Mouse (Mus musculus) lung, adult 2 months (tissue): ENCODE results near the gene Ccser1. TPM values are rescaled to one million over a fixed set of nuclear protein-coding genes. Genes with fewer than 3 reads are reported as not detected.

Experiments
- DNase-seq: peaks from one replicate; pipeline ENCODE4 v3.0.0; 2022
- H3K4me1 ChIP-seq: fragments of 200-500 bp; 2 replicates; pipeline ENCODE4 v1.6.1; 2011; ENCODE audit warnings: low read length; ENCODE audit not compliant: control insufficient read depth, insufficient read depth
- H3K4me3 ChIP-seq: fragments of 200-500 bp; replicated peaks from 2 replicates; pipeline ENCODE3; 2011; ENCODE audit warnings: low read depth, mild to moderate bottlenecking, control low read depth, low read length; ENCODE audit errors: extremely low read depth
- CTCF ChIP-seq: fragments of 200-500 bp; IDR thresholded peaks from 2 replicates; pipeline ENCODE4 v1.5.1; 2011; ENCODE audit warnings: mild to moderate bottlenecking, low read length, control low read depth; ENCODE audit not compliant: insufficient read depth
- POLR2A ChIP-seq: fragments of 200-500 bp; IDR thresholded peaks from 2 replicates; pipeline ENCODE4 v1.6.1; 2011; ENCODE audit warnings: low read depth, mild to moderate bottlenecking, control low read depth, low read length, borderline replicate concordance; ENCODE audit errors: extremely low read depth
- WGBS: fragments of 180-500 bp; shearing (Covaris S2); methylation state at CpG from one replicate; pipeline ENCODE4 v1.1.7; 2018; 5-methylcytosine and 5-hydroxymethylcytosine counted together
- polyA plus RNA-seq: library from polyadenylated mRNA; depleted of rRNA; stranded (reverse); fragments of >200 nt; gene quantifications from 2 replicates; pipeline ENCODE4 v1.2.3, GENCODE M21; 2012

Gene Ccser1
- polyA plus RNA-seq, 1 experiment: 5.6 TPM

DNA sequence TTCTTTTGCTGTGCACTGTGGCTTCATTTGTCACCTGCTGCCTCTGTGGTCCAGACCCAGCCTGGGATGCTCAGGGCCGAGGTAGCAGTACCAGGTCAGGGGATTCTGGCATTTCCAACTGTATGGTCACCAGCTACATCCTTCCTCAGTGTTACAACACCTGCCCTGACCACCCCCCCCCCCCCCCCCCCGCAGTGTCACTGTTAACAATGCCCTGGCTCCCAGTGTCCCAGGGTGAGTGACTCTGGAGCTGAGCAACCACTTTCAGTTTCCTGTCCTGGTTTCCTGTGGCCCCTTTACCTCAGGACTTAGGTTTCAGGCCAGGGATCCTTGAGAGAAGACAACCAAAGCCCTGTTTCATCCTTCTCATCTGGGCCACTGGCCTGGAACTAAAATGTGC, 90.9 kb downstream of the Ccser1 start:
- TF ChIP-seq POLR2A (no peak), CTCF (no peak)
- Histone ChIP-seq H3K4me3 (no peak overlapping the region), H3K4me1 (peaks cover 5% of the 10 kb centered on the region)
- DNase-seq: no peak
- 25% methylated on average over 2 of the region's 2 CpGs for WGBS

DNA sequence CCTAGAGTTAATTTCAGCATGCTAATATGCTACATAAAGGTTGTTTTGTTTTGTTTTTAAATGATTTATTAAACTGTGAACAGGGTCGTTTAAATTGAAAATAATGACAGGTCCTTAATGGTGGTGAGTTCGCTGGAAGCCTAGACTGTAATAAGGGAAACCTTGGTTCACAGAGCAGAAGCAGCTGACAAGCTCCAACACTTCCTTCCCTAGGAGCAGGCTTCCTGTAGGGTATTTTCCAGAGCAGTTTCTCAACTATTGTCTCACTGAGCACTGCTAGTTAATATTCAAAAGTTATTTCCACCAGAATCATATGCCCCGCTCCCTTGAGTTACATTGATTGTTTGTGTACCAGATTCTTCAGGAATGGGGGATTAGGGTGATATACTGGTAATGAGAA, 93.3 kb downstream of the Ccser1 start:
- Histone ChIP-seq H3K4me1 (peaks cover 2% of the 10 kb centered on the region; the same call in 1 of the 2 replicates), H3K4me3 (no peak overlapping the region)
- TF ChIP-seq CTCF (no peak), POLR2A (no peak)
- DNase-seq: no peak
- WGBS: 53% methylated on average over 3 of the region's 3 CpGs

DNA sequence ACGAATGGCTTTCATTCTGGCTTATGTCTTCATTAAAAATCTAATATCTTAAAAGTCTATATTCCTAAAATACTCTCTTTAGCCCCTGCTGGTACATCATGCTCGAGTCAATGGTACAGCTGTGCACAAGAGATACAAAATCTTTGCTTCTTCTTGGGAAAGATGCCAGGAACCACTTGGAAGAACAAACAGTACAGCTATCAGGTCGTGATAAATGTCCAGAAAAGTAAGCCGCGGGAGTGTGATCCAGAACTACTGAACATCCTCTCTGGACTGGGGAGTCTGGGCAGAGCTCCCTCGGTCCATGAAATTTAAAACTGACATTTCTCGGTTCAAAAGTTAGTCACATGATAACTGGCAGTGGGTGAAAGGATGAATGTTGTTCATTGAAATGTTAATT, 99.4 kb downstream of the Ccser1 start:
- Histone ChIP-seq H3K4me3 (no peak overlapping the region), H3K4me1 (no peaks in the 10 kb centered on the region)
- WGBS: 29% methylated on average over 7 of the region's 7 CpGs
- TF ChIP-seq POLR2A (no peak), CTCF (no peak)
- no peak for DNase-seq

DNA sequence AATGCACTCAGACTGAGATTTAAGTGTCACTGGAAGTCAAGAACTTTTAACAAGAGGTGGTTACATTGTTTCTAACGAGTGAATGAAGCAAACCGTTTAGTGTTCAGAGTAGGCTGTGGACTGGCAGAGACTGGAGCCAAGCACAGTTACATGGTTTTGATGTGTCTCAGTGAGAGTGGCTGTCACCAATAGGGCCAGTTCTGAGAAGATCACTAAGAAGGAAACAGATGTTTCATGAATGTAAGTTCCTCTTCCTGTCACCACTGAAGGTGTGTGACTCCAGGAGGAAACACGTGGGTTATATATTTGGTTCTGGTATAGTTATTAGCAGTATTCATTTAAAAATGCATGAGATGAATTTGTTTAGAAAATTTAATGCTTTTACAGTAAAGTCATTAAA, 112.8 kb downstream of the Ccser1 start:
- Histone ChIP-seq H3K4me3 (no peak overlapping the region), H3K4me1 (no peaks in the 10 kb centered on the region; the same call in 1 of the 2 replicates)
- 20% methylated on average over 3 of the region's 3 CpGs for WGBS
- no peak for DNase-seq
- no peak for TF ChIP-seq POLR2A
- no peak for TF ChIP-seq CTCF

DNA sequence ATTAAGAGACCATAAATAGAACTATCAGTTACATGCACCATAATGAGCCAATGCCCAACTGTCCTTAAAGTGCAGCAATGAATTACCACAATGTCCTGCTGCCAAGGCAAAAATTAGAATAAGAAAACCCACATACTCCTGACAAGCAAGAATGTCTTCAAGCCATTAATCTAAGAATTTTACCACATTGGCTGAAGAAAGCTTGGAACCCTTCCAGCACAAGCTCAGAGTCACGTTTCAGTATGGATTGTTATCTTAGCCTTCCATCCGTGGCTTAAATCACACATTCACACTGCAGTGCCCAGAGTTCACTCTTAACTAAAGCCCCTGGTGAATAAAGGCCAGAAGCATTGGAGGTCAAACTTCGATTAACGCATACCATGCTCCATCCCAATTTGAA, 115.4 kb downstream of the Ccser1 start:
- TF ChIP-seq CTCF: no peak
- no peak for TF ChIP-seq POLR2A
- DNase-seq: no peak
- 30% methylated on average over 4 of the region's 4 CpGs for whole genome bisulfite sequencing
- no peaks in the 10 kb centered on the region; the same call in 1 of the 2 replicates for H3K4me1 ChIP-seq
- H3K4me3 ChIP-seq: no peak overlapping the region

DNA sequence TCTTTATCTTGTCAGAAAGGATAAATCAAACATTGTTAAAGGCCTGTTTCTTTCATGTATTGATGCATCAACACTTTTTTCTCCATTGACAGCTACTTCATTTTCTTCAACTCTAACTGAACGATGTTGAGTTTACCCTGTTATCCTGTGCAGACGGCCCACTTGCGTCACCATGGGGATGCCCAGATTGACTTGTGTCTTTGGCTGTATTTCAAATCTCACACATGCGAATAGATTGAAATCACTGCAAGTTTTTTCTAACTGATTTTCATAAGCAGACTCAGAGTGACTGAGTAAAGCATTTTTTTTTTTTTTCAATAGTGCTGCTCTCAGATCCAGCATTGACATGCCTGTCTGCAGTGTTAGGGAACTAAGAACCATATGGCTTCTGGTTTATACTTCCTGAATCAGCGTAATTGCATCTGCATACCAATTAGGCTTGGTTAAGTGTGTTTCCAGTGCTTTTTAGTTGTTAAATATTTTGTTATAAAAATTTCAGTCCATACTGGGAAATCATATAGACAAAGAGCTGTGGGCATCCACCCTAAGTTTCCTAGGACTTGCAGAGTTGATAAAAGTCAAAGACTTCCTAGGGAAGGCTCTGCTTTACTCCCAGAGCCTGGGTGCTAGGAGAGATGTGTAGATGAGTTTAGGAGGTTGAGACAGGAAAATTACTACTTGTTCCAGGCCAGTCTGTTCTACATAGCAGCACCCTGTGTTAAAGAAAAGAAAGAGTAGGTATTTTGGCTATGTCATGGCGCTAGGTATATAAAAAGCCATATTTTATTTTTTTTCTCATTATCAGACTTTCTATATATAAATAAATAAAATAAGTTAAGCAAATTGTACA, 116.3 kb downstream of the Ccser1 start:
- TF ChIP-seq CTCF (no peak), POLR2A (no peak)
- H3K4me3 ChIP-seq: no peak overlapping the region
- WGBS: 57% methylated on average over 6 of the region's 6 CpGs
- DNase-seq: no peak
- no peaks in the 10 kb centered on the region; the same call in 1 of the 2 replicates for H3K4me1 ChIP-seq

DNA sequence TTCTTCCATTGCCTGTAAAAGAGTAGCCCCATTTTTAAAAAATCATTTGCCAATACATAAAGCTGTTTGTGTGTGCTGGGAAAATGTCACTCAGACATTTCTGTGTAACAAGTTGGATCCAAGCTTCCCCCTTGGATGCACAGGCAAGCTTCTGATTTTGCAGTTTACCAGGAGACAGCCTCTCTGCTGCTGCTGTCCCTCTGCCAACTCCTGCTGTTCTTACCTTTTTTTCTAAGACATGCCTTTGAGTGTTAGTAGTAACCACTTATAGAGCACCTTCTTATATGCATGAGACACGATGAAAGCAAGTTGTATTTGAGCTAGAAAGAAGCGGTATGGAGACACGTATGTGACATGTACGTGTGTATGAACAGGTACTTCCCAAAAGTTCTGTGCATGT, 120.3 kb downstream of the Ccser1 start:
- DNase-seq: no peak
- Histone ChIP-seq H3K4me1 (no peaks in the 10 kb centered on the region; the same call in 1 of the 2 replicates), H3K4me3 (no peak overlapping the region)
- WGBS: 76% methylated on average over 4 of the region's 4 CpGs
- TF ChIP-seq CTCF: no peak
- no peak for TF ChIP-seq POLR2A

DNA sequence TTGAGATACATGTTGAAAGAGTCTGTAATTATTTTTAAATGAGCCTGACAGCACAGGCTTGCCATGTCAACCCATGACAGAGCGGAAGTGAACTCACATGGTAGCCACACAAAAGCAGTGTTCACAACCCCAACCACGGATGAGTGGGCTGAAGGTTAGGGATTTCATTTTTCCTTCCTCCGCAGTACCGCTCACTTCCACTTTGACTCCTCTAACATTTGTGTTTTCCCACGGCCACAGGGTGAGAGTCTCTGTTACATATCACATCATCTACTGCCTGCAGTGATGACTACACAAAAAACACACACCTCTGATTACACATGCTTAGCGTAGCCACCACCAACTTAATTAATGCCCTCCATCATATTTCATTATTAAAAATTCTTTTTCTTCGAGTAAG, 120.9 kb downstream of the Ccser1 start:
- Histone ChIP-seq H3K4me1 (no peaks in the 10 kb centered on the region), H3K4me3 (no peak overlapping the region)
- WGBS: 68% methylated on average over 7 of the region's 7 CpGs
- no peak for TF ChIP-seq CTCF
- no peak for TF ChIP-seq POLR2A
- no peak for DNase-seq

DNA sequence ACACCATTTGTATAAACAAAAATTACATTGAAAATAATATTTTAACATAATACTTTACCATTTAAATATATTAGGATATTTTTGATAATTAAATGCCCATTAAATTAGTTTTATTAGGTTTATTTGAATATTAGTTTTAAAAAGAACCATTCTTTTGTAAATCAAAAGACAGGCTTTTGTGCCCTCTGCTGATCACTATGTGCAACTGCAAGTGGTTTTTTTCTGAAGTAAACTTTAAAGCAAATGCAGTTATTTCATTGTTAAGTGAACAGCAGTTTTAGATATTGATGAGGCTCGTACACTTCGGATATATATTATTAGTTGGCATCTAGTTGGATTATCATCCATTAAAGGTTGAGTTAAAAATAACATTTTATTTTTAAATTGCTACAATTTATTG, 121.5 kb downstream of the Ccser1 start:
- no peak overlapping the region for H3K4me3 ChIP-seq

DNA sequence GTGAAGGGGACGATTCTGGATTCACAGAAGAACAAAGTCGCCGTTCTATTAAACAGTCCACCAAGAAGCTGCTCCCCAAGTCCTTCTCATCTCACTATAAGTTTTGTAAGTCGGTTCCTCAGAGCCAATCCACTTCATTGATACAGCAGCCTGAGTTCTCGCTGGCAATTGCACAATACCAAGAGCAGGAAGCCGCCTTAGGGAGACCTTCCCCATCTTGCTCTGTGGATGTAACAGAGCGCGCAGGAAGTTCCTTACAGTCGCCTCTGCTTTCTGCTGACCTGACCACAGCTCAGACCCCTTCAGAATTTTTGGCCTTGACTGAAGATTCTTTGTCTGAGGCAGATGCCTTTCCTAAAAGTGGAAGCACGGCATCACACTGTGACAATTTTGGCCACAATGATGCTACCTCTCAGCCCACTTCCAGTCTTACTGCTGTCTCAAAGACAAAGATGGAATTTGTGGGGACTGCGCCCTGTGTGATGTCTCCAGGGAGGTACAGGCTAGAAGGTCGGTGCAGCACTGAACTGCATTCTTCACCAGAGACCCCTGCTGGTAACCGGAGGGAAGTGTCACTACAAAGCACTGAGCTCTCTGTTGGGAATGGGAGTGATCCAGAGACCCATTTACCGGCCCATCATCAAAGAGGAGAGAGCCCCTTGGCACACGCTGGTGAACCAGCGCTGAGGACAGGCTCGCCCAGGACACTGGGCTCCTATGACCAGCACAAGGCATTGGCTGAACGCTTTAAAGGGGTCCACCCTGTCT, 131.4 kb downstream of the Ccser1 start:
- peak; percentile 18; the same call in 1 of the 2 replicates for TF ChIP-seq CTCF
- TF ChIP-seq POLR2A: no peak
- WGBS: 86% methylated on average over 18 of the region's 18 CpGs
- no peak for DNase-seq
- Histone ChIP-seq H3K4me3 (no peak overlapping the region), H3K4me1 (no peaks in the 10 kb centered on the region)

More for the DNA sequence above, 121.5 kb downstream of the Ccser1 start:
- no peaks in the 10 kb centered on the region for H3K4me1 ChIP-seq
- 25% methylated on average over 2 of the region's 2 CpGs for WGBS
- no peak for DNase-seq
- peak; percentile 42 for TF ChIP-seq CTCF
- no peak for TF ChIP-seq POLR2A
